Mouse (Mus musculus): ENCODE results near the gene Gm20479. TPM values are rescaled to one million over a fixed set of nuclear protein-coding genes. Genes with fewer than 3 reads are reported as not detected.
A peak's percentile ranks its signal among the peaks of the same experiment; 100 is the strongest.

The Gm20479 gene
- total RNA-seq, 1 experiment from 2014 or later: not detected

DNA sequence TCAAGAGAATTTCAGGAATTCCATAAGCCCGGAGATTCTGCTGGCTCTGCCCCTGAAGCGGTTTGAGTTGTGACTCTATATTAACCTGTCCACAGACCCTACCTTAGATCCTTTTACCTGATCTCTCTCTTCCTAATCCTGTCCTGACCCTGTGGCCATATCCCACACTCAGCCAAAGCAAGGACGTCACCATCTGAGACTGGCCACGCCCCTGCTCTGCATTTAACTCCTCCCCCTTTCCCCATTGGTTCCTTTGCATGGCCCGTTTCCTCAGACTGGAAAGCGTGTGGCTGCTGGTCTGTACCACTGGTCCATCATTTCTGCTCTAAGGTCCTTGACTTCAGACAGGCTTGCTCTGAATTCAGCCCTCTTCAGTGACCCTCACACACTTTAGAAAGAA is 11.8 kb downstream of the Gm20479 start:
- ATAC-seq (replicated peaks in 1 of 2; ENCODE audit: insufficient read depth in 1 of 2, low FRiP score in 2 of 2, low TSS enrichment in 1 of 2, low read depth in 1 of 2, poor library complexity in 2 of 2, severe bottlenecking in 2 of 2): no peak

DNA sequence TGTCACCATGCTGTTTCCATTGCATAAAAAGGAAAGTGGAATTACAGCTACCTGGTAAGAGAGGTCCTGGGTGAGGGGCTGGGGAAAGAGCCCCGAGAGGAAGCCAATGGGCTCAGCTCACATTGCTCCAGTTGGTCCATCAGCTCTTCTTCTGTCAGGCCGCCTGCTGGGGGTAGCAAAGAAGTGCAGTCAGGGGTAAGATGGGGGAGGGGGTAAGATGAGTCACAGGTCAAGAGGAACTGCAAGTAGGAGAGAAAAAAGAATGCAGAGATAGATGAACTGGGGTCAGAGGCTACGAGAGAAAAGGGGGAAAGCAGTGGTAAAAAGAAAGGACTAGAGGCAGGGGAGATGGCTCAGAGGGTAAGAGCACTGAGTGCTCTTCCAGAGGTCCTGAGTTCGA is 14.6 kb downstream of the Gm20479 start:
- peak; percentile 9 to 30; a peak in 2 of 4 replicates for ATAC-seq (replicated peaks in 1 of 2; ENCODE audit: insufficient read depth in 1 of 2, low FRiP score in 2 of 2, low TSS enrichment in 1 of 2, low read depth in 1 of 2, poor library complexity in 2 of 2, severe bottlenecking in 2 of 2)

DNA sequence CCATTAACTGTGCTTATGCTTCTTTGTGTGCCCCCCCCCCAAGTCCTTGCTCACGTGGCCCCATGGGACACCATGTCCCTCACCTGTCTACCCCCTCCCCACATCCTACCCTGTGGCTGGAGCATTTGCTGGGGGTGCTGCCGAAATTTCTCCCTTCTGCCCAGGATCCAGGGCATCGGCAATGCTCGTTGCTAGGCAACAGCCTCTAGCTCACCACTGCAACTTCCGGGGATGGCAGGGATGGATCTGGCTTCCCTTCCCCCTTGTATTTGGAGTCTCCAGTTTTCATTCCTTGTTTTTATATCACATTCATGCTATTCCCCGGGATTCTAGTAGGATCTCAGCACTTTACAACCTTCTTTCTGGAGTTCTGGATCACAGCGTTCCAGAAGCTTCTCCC is 17.7 kb downstream of the Gm20479 start:
- ATAC-seq (replicated peaks in 1 of 2; ENCODE audit: insufficient read depth in 1 of 2, low FRiP score in 2 of 2, low TSS enrichment in 1 of 2, low read depth in 1 of 2, poor library complexity in 2 of 2, severe bottlenecking in 2 of 2): no peak

DNA sequence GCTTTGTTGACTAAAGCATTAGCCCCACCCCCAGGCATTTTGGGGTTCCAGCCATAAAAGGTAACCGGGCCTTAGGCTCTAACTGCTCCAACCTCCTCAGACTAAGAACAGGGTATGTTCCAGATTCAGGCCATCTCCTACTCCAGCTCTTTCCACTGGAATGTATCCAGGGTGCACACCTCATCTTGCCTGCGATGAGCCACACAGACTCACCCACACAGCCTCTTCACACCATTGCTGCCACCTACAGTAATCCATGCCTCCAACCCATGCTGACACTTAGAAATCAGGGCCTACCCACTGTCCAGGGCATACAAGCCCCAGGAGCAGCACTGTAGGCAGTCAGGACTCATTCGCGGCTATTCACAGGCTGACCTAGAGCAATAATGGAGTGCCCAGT is 18.1 kb downstream of the Gm20479 start:
- ATAC-seq (replicated peaks in 1 of 2; ENCODE audit: insufficient read depth in 1 of 2, low FRiP score in 2 of 2, low TSS enrichment in 1 of 2, low read depth in 1 of 2, poor library complexity in 2 of 2, severe bottlenecking in 2 of 2): no peak

DNA sequence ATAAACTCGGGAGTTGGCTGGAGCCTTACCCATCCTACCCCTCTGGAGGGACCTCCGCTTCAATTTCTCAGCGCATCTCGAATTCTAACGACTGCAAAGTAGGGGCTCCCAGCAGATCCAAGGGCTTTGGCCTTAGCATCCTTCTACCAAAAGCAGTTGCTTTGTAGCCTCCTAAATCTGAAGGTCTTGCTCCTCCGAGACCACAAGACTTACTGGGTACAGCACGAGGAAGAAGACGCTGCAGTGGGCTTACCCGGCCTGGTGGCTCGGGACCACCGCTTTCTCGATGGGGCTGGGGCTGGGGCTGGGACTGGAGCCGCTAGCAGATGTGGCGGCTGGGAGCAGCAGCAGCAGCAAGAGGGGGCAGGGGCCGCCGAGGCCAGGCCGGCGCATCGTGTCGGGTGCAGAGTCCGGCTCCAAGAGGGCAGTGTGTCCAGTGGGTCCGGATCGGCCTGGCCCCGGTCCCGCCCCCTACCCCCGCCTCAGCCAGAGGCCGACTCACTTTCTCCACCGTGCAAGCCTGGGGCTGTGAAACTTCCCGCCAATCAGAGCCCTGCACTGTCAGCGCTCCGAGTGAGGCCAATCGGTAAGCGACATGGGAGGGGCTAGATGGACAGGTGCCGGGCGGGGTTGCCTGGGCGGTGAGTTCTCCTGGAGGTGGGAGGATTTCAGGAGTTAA is 19.9 kb downstream of the Gm20479 start, which contains the start of gene Ltbp4:
Gene Ltbp4, minus strand, starts transcription at position 518 of the 679 bp plus-strand sequence.
- ATAC-seq (replicated peaks in 1 of 2; ENCODE audit: insufficient read depth in 1 of 2, low FRiP score in 2 of 2, low TSS enrichment in 1 of 2, low read depth in 1 of 2, poor library complexity in 2 of 2, severe bottlenecking in 2 of 2): no peak; a peak in 1 of 4 replicates

DNA sequence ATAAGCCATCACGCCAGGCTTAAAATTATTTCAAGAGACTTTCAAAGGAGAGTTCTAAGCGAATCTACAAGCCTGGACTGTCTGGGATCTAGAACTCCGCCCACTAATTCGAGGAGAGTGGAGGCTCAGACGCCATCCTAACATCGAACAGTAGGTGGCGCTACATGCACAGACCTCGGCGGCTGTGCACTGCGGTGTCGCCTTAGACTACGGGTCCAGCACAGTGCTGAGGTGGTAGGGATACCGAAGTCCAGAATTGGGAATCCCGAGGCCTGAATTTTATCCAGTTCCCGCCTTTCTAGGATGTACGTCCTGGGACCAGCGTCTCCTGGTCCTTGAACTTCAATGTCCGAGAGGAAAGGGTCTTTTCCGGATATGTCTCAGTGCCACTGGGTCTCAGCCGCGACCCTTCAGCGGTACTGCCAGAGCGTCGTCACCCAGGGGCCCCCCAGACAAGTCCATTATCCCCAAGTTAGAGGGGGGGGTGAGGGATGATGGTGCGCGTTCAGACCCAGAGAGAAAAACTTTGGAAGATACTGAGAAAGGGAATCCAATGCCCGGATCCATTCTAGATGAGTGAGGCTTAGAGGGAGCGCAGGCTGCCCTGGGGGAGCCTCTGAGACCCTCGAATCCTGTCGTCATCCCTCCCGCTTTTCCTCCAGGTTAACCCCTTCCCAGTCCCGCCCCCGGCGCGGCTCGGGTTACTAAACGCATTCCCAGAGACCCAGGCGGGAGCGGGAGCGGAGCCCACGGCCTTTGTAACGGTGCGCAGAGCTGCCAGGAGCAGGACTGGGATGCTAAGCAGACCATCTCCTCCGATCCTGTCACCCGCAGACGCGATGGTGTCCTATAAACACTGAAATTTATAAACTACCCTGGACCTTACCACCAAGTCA is 21.0 kb downstream of the Gm20479 start:
- peak; percentile 66 to 77 for ATAC-seq (replicated peaks in 1 of 2; ENCODE audit: insufficient read depth in 1 of 2, low FRiP score in 2 of 2, low TSS enrichment in 1 of 2, low read depth in 1 of 2, poor library complexity in 2 of 2, severe bottlenecking in 2 of 2)

DNA sequence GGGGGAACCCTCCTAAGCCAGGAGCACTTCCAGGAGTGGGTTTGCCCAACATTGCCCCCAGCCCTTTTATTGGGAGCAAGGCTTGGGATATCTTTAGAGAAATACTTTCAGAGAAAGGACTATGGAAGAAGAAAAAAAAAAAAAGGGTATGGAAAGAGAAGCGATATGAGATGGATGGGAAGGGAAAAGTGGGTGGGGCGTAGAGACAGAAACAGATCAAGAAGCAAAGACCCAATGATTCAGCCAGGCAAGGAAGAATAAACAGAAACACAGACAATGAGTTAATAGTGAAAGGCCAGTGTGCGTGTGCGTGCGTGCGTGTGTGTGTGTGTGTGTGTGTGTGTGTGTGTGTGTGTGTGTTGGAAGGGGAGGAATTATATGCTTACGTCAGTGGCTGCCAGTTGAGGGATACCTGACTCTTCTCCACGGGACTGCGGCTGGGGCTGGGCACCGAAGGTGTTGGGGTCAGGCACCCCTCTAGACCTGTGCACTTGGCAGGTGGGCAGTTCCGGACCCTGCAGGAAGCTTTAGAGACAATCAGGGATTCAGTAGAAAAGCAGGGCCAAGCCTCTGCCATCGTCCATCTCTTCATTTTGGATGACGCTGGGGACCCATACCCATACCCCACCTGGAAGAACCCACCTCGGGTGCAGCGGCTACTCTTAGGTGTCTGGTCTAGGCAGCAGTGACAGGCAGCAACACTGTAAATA is 22.1 kb downstream of the Gm20479 start:
- ATAC-seq (replicated peaks in 1 of 2; ENCODE audit: insufficient read depth in 1 of 2, low FRiP score in 2 of 2, low TSS enrichment in 1 of 2, low read depth in 1 of 2, poor library complexity in 2 of 2, severe bottlenecking in 2 of 2): no peak

DNA sequence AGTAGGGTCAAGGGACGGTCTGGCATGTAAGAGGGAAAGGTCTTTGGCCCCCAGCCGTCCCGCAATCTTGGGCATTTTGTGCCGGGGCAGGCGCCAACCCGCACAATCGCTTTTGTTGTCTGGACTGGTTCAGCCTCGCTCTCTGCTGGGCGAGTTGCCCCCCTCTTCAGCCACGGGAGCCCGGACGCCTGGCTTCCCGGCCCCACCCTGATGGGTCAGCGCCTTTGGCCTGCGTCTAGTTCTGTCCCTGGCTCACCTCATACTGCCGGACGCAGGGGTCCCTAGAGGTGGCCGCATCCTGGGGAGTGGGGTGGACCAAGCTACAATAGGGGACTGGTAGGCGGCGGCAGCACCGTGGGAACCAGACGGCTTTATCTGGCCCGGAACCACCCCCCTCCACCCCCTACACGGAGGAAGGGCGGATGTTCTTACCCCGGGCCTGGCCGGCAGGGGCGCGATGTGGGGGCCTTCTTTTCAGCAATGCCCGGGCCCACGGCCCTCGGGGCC is 22.8 kb downstream of the Gm20479 start:
- ATAC-seq (replicated peaks in 1 of 2; ENCODE audit: insufficient read depth in 1 of 2, low FRiP score in 2 of 2, low TSS enrichment in 1 of 2, low read depth in 1 of 2, poor library complexity in 2 of 2, severe bottlenecking in 2 of 2): no peak

DNA sequence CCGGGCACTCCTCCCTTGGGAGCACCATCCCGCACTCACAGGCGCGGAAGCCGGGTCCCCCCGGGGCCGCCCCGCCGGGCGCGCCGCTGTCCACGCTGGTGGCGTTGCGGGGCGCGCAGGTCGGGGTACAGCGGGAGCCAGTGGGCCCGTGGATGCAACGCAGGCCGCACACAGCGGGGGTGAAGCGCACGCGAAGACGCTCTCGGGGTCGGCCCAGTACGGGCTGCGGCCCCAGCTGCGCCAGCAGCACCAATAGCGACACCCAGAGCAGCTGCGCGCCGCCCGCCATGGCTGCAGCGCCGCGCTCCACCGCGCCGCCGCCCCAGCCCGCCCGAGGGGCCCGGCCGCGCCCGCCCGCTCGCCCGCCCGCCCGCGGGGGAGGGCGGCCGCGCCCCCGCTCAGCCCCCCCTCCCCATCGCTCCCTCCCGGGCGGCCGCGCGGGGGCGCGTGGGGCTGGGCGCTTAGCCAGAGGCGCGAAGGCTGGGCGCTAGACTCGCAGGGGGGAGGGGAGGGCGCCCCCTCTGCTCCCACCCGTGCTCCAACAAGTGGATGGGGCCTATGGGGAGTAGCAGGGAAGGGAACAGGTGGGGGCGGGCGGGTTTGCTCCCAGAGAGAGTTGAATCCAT is 23.8 kb downstream of the Gm20479 start:
- no peak for ATAC-seq (replicated peaks in 1 of 2; ENCODE audit: insufficient read depth in 1 of 2, low FRiP score in 2 of 2, low TSS enrichment in 1 of 2, low read depth in 1 of 2, poor library complexity in 2 of 2, severe bottlenecking in 2 of 2)

DNA sequence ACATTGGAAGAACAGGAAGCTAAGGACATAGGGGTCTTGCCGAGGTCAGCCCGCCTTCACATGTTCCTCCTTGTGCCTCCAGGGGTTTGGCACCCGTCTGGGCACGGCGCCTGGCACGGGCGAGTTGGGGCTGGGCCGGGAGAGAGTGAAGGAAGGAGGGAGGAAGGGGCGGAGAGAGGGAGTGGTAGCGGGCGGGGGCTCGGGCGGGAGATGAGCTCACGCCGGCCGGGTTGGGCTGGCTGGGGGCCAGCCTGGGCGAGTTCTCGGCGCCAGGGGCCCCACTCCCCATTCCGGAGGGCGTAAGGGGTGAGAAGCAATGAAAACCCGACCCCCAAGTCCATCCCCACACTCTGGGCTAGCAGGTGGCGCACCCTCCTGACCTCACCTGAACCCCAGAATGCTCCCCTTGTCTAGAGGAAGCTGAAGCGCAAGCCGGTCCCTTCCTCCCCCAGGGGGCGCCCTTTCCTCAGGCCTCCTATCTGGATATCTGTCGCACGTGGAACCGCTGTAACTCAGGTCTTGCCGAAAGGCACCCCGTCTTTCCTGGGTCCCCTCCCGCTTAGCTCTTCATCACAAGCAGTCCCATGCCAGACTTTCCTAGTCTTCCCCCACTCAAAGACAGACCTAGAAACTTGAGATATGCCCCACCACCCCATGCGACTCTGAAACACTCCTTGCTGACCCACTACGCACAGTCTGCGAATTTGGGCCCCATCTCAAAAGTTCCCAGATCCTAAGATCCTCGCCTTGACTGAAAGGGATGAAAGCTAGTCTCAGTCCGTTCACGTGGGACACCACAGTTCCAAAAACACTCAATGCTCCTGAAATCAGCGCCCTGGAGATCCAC is 24.6 kb downstream of the Gm20479 start:
- ATAC-seq (replicated peaks in 1 of 2; ENCODE audit: insufficient read depth in 1 of 2, low FRiP score in 2 of 2, low TSS enrichment in 1 of 2, low read depth in 1 of 2, poor library complexity in 2 of 2, severe bottlenecking in 2 of 2): peak; percentile 14 to 16; a peak in 1 of 4 replicates

DNA sequence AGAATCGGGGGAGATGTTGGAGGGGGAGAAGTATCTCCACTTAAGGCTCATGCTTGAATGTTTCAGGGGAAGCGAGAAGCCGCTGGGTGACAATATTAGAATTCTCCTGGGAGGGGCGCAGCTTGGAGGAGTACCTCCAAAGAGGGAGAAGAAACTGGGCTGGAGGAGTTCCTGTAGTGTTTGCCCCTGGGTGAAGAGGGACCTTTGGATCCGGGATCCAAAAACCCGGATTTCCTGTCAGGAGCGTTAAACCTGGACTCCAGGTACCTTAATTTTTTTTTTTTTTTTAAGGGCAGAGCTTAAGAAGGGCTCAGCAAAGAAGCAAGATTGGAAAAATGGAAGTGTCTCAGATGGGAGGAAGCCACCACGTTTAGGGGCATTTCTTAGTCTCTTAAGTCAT is 25.4 kb downstream of the Gm20479 start:
- ATAC-seq (replicated peaks in 1 of 2; ENCODE audit: insufficient read depth in 1 of 2, low FRiP score in 2 of 2, low TSS enrichment in 1 of 2, low read depth in 1 of 2, poor library complexity in 2 of 2, severe bottlenecking in 2 of 2): no peak

DNA sequence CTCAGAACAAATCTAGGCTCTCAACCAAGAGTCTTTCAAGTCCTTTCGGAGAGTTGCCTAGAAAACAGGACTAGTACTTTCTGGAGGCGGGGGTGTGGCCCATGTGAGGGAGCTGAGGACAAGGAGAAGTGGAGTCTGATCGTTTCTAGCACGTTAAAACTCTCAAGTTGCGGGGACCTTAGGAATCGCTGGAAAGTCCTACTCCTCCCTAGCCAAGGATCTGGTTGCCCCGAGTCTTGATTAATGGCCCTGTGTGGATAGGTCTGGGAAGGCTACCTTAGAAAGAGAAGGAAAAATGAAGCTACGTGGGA is 25.7 kb downstream of the Gm20479 start:
- ATAC-seq (replicated peaks in 1 of 2; ENCODE audit: insufficient read depth in 1 of 2, low FRiP score in 2 of 2, low TSS enrichment in 1 of 2, low read depth in 1 of 2, poor library complexity in 2 of 2, severe bottlenecking in 2 of 2): no peak

DNA sequence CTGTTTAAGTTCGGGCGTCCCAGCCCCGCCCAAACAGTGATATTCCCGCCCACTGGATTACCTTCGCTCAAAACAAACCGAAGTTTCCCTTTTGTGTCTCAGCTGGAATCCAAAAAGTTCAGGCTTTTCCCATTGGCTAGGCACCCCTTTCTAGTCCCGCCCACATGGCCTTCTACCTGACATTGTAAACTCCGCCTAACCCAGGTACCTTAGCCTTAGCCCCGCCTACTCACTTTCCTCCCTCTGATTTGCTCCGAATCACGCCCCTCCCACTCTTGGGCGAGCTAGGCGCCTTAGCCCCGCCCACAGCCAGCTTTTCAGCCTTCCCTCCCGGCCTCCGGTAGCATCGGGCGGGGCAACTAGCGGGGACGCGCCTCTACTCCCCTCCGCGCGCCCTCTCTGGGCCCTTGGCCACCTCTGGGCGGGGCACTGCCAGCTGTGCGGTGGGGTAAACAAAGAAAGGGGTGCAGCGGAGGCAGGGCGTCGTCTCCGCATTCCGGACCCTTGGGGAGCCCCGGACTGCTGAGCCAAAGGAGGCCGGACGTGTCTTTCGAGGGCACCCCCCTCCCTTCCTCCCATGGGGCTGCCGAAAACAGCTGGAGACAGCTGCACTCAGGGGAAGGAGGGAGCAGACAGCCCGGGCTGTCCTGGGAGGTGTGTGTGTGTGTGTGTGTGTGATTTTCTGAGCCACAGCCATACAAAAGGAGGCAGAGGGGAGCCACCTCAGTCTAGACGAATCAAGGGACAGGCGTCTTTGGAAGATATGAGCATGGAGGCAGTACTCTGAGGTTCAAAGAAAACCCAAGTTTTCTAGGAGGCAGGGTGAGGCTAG is 26.3 kb downstream of the Gm20479 start:
- ATAC-seq (replicated peaks in 1 of 2; ENCODE audit: insufficient read depth in 1 of 2, low FRiP score in 2 of 2, low TSS enrichment in 1 of 2, low read depth in 1 of 2, poor library complexity in 2 of 2, severe bottlenecking in 2 of 2): peak; percentile 54 to 59

DNA sequence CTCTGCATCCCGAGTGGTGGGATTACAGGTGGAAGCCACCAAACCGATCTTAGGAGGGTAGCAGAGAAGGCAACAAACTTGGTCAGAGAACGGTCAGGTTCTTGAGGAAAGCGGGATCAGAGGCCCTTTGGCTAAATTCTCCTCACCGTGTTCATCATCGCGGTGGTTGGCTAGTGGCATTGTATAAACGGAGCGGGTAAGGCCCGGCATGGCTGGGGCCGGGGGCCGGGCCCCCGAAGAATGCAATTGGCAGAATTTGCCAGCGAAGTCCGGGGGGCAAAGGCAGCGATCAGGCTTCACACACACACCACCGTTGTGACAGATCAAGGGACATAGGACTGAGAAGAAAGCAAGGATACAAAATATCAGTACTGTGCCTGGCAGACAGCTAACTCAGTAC is 27.2 kb downstream of the Gm20479 start:
- ATAC-seq (replicated peaks in 1 of 2; ENCODE audit: insufficient read depth in 1 of 2, low FRiP score in 2 of 2, low TSS enrichment in 1 of 2, low read depth in 1 of 2, poor library complexity in 2 of 2, severe bottlenecking in 2 of 2): no peak

DNA sequence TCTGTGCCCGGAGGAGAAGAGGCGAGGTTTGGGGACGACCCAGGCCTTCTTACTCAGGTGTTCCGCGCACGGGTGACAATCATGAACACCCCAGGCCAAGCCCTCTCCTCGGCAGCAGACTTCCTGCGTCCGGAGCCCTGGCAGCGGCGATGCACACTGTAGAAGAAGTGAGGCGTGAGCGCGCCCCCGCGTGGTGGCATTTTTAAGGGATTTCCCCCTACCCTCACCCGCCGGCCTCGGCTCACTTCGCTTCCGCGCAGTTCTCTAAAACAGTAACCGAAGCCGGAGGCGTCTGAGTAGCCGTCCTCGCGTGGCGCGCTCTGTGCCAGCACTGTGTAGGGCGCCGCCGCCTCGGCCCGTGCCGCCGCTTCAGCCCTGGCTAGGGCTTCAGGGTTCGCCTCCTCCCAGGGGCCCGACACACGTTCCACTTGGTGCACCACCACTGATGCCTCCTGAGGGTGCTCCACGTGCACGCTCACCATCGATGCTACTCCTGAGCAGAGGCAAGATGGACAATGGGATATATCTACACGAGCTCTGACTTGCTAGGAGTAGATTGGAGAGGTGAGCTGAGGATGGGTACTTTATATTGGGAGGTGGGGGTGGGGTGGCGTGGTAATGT is 27.8 kb downstream of the Gm20479 start:
- ATAC-seq (replicated peaks in 1 of 2; ENCODE audit: insufficient read depth in 1 of 2, low FRiP score in 2 of 2, low TSS enrichment in 1 of 2, low read depth in 1 of 2, poor library complexity in 2 of 2, severe bottlenecking in 2 of 2): peak; percentile 54

DNA sequence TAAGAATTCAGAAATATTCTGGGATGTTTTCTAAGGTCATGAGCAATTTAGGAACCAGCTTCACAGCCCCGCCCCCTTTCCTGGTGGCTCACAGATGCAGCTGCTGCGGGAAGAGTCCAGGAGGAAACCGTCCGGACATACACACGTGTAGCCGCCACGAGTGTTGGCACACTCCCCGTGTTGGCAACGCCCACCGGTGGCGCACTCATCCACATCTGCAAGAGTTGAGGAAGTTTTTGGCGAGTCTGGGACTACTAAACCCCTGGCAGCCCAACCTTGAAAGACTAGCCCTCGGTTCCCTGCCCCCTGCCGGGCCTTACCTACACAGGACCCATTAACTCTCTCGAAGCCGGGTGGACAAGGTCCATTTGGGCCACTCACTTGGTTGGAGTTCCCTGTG is 28.6 kb downstream of the Gm20479 start:
- ATAC-seq (replicated peaks in 1 of 2; ENCODE audit: insufficient read depth in 1 of 2, low FRiP score in 2 of 2, low TSS enrichment in 1 of 2, low read depth in 1 of 2, poor library complexity in 2 of 2, severe bottlenecking in 2 of 2): no peak

Data from hematopoietic stem cell, adult 5-6 weeks (primary cell).